Mouse (Mus musculus) left cerebral cortex, adult 2 months (tissue): Measurements from ENCODE around the gene Slc35e4. TPM values are rescaled to one million over a fixed set of nuclear protein-coding genes. Genes with fewer than 3 reads are reported as not detected.
A peak's percentile ranks its signal among the peaks of the same experiment; 100 is the strongest.
"Not testable (repeated sequence)": the region's sequence is repeated elsewhere in the genome, so short reads cannot be mapped to it uniquely, and the experiment has no call there.

Source experiments
- DNase-seq, 2 experiments: peaks; one replicate each; pipeline ENCODE4 v3.0.0; 2021 to 2022; ENCODE audit warnings: low spot score in 2 of 2, mixed read lengths in 1 of 2; ENCODE audit errors: extremely low spot score in 1 of 2
- H3K27ac ChIP-seq: fragments of 200-600 bp; 2 replicates; pipeline ENCODE4 v1.8.1; 2022
- H3K4me3 ChIP-seq: fragments of 200-600 bp; 2 replicates; pipeline ENCODE4 v1.8.1; 2022
- CTCF ChIP-seq: fragments of 200-600 bp; IDR thresholded peaks from 2 replicates; pipeline ENCODE4 v1.8.1; 2022; ENCODE audit warnings: antibody characterized with exemption, mild to moderate bottlenecking, moderate library complexity
- intact Hi-C: fragments of 180-260 bp; cut with DNase I; formaldehyde crosslinking; loops from one replicate; pipeline ENCODE4 v1.15.1; 2025
- long read RNA-seq, 2 experiments: library from polyadenylated mRNA; stranded (forward); transcript quantifications; one replicate each; pipeline ENCODE4 v2.0.0; 2021; ENCODE audit warnings: borderline mapping rate in 2 of 2
- total RNA-seq, 2 experiments: library from RNA; stranded (reverse); gene quantifications; 2 replicates each; pipeline ENCODE4 v1.2.3; 2021

Slc35e4 gene
- total RNA-seq: 10 to 100 TPM; 19.1 to 20.9 TPM
- long read RNA-seq, experiment 1, transcript Slc35e4-201 (2 exons, 3,059 nt): major isoform, 31 of 32 reads
- long read RNA-seq, experiment 1, partial matches to known transcripts: 0 of 32 reads
- long read RNA-seq, experiment 1, other reads (novel, unspliced or antisense): 1 of 32 reads
- long read RNA-seq, experiment 2, transcript Slc35e4-201 (2 exons, 3,059 nt): major isoform, 27 of 32 reads
- long read RNA-seq, experiment 2, partial matches to known transcripts: 2 of 32 reads
- long read RNA-seq, experiment 2, other reads (novel, unspliced or antisense): 3 of 32 reads

GRCm38 (mm10) chr11:3914109-3914840 is at the start of gene Slc35e4:
Gene Slc35e4, minus strand, starts transcription at chr11:3914664.
- peak; percentile 97 for TF ChIP-seq CTCF
- Histone ChIP-seq H3K27ac (peak within 1 kb of the TSS; percentile 92), H3K4me3 (peak within 1 kb of the TSS; percentile 77)
- DNase-seq: peak; percentile 77 to 84
- intact Hi-C loops: loop anchor here (5.0 kb wide), 1 partner anchor 202 kb away; no protein-coding TSS in a partner anchor

DNA sequence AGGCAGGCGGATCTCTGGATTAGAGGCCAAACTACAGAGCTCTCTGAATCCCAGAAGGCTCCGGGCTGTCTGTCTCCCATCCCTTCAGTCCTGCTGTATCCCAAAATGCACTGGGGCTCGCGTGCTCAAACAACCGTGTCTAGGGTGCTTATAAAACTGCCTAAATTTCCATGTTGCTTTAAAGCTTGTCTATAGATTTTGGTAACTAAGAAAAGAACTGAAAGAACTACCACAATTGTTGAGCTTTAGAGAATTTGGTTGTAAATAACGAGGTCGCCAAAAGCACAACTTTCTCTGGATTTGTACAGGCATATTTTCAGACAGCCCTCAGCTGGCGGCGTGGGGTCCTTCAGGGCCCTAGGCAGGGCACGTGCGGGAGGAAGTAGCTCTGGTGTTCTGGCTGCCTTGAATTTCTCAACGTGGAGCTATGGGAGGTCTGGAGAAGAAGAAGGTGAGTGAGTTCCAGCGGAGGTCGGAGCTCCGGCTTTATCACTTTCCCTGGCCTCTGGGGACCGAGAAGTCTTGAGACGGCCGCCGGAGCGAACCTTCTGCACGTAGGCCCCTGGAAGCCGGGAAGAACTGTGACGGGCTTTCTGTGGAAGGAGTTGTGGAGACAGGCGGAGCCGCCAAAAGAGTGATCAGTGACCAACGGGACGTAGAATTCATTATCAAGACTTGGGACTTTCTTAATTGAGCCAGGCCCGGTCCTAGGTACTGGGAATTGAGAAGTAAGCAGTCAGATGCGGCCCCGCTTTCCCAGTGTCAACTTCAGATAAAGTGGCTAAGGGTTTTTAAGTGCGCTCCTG is 49.3 kb upstream of the Slc35e4 start, which contains the start of gene Pes1:
Pes1 (plus strand) TSS at position 366 of the 806 bp plus-strand sequence.
- TF ChIP-seq CTCF: no peak
- H3K4me3 ChIP-seq: peak within 1 kb of the TSS; percentile 96
- peak within 1 kb of the TSS; percentile 94 for H3K27ac ChIP-seq
- peak; percentile 78 for DNase-seq
- intact Hi-C loops: no loop called here

DNA sequence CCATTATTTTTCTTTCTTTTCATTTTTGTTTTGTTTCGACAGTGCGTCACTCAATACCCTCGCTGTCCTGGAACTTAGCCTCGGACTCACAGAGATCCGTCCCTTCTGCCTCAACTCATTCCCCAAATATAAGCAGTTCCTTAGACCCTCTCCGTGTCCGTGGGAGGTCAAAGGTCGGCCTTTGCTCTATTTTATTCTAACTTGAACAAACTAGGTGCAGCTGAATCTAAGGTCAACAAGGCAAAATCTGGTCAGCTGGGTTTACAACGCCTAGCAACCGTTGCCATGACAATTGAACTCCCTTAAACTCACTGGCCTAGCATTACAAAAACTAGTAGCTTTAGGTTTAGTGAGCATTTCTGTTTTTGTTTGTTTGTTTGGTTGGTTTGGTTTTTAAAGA is 48.7 kb upstream of the Slc35e4 start:
- intact Hi-C loops: no loop called here
- no peak for DNase-seq
- TF ChIP-seq CTCF: no peak
- H3K27ac ChIP-seq: peak overlapping the region; percentile 94
- H3K4me3 ChIP-seq: peak overlapping the region; percentile 96

DNA sequence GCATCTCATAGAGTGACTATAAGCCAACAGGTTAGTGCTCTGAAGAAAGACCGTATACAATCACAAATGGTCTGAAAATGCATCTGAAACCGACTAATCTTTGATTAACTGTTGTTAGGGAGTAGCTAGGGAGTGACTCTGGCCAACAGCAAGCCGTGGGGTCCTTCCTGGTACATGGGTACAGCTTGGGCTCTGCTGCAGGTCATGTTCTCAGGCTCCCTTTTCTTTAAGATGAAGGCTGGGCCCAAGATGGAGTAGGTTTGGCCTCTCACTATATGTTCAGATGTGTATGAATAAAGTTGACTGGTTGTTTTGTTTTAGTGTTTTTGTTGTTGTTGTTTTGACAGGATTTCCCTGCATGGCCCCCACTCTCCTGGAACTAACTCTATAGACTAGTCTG is 47.3 kb upstream of the Slc35e4 start:
- no peak overlapping the region for H3K27ac ChIP-seq
- intact Hi-C loops: no loop called here
- H3K4me3 ChIP-seq: no peak overlapping the region
- DNase-seq: no peak
- TF ChIP-seq CTCF: no peak

GRCm38 (mm10) chr11:3960901-3961300 is 46.4 kb upstream of the Slc35e4 start:
- intact Hi-C loops: no loop called here
- no peak for DNase-seq
- H3K4me3 ChIP-seq: no peak overlapping the region
- TF ChIP-seq CTCF: no peak
- no peak overlapping the region for H3K27ac ChIP-seq

- intact Hi-C loops: not testable (repeated sequence)
These were observed 40.9 kb upstream of the Slc35e4 start for GRCm38 (mm10) chr11:3955371-3955770.

DNA sequence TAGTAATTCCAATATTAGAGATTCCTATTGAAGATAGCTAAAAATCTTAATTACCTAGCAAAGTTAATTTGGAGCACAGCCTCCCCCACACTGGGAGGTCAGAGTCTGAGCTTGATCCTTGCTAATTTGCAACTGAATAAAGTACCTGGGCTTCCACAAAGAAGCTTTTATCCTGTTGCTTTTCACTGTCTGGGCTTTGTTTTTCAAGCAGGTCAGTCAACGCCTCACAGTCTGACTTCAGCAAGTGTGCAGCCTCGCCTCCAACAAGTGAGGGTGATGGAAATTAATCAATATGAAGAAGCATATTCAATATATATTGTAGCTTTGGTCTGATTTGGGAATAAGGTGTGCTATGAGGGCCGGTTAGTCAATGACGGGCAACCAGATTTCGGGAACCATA is 40.4 kb upstream of the Slc35e4 start:
- H3K4me3 ChIP-seq, H3K27ac ChIP-seq, intact Hi-C loops, DNase-seq: not testable (repeated sequence)

More at GRCm38 (mm10) chr11:3955371-3955770, 40.9 kb upstream of the Slc35e4 start:
- not testable (repeated sequence) for DNase-seq, H3K4me3 ChIP-seq, H3K27ac ChIP-seq

DNA sequence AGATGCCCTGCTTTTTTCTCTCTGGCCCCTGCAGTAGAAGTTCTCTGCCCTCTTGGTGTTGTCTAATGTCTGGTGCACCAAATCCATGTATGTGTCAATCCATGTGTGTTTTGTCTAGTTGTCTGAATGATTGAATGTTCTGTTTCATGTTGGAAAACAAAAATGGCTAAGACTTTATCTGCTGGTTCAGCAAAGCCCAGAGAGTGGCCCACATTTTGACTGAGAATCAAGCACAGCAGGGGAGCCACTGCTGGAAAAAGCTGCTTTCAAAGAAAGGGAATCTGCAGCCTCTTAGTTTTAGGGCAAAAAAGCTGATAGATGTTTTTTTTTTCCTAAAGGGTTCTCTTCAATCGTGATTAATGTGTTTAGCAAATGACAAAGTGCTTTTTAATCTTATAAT is 31.9 kb upstream of the Slc35e4 start:
- intact Hi-C loops: no loop called here

DNA sequence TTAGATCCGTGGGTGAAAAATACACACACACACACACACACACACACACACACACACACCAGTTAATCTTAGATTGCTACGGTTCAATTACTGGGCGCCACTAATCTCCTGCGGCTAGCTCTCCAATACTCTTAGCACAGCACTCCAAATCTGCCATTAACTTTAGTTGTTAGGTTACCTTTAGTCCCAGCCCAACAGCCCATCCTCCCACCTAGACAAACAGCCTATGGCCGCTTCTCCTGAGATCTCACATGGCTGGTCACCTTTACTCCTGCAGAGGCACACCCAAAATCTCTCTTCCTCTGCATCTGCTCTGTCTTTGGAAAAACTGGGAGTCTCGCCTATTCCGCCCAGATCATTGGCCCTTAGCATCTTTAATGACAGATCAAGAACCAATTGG is 26.9 kb upstream of the Slc35e4 start:
- no peak overlapping the region for H3K27ac ChIP-seq
- TF ChIP-seq CTCF: no peak
- H3K4me3 ChIP-seq: no peak overlapping the region
- no peak for DNase-seq
- intact Hi-C loops: no loop called here

More for the DNA sequence above, 31.9 kb upstream of the Slc35e4 start:
- DNase-seq: no peak
- Histone ChIP-seq H3K27ac (no peak overlapping the region), H3K4me3 (no peak overlapping the region)
- no peak for TF ChIP-seq CTCF

DNA sequence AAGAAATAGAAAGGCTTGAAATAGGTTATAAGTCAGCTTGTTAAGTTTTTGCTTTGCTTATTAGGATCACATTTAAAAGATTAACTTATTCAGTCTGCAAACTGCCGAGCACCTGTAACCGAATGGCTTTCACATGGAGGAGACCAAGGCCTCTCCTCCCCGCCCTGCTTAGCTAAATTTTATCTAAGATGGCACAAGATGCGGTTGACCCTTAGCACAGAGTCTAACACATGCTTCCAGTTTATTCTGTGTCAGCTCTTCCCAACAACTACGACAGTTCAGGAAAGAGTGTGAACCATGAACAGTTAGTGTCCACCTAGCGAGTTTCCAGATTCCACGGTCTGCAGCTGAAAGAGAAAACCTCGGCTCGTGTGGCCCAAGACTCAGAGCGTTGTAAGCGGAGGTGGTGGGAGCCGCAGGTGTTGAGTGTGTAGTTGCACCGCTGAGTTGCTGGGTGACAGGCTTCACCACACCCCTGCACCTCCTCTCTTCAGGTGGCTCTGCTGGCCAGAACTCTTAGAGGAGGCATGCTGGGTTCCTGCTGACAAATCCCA is 22.9 kb upstream of the Slc35e4 start:
- no peak overlapping the region for H3K27ac ChIP-seq

GRCm38 (mm10) chr11:3936318-3936717 is 21.9 kb upstream of the Slc35e4 start:
- DNase-seq: no peak
- intact Hi-C loops: no loop called here
- no peak overlapping the region for H3K4me3 ChIP-seq
- no peak overlapping the region for H3K27ac ChIP-seq
- TF ChIP-seq CTCF: no peak

More for the DNA sequence above, 22.9 kb upstream of the Slc35e4 start:
- no peak overlapping the region for H3K4me3 ChIP-seq
- intact Hi-C loops: no loop called here
- TF ChIP-seq CTCF: no peak
- no peak for DNase-seq

DNA sequence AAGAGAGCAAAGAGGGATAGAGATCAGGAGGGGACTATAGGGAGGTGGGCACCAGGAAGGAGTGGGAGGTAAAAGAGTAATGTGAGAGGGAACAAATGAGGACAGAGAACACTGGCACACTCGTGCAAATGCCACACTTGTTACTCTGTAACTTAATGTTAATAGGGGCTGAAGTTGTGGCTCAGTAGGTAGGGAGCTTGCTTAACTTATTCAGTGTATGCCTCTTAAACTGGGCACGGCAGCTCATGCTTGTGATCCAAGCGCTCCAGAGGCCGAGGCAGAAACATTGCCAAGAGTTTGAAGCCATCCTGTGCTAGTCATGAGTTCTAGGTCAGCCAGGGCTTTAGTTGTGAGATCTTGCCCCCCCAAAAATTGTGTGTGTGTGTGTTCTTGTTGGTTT is 20.7 kb upstream of the Slc35e4 start:
- intact Hi-C loops: no loop called here
- Histone ChIP-seq H3K4me3 (no peak overlapping the region), H3K27ac (no peak overlapping the region)
- TF ChIP-seq CTCF: no peak
- no peak for DNase-seq
